Mouse (Mus musculus): ENCODE measurements around the gene Gm38655. TPM values are rescaled to one million over a fixed set of nuclear protein-coding genes. Genes with fewer than 3 reads are reported as not detected.
A peak's percentile ranks its signal among the peaks of the same experiment; 100 is the strongest.

Gm38655 gene
- polyA plus RNA-seq, 1 experiment, result not detected

GRCm38 (mm10) chr17:25183232-25183631 lies 8.0 kb upstream of the Gm38655 start:
- peaks cover 10% of the 10 kb centered on the region; the same call in 1 of the 2 replicates for H3K4me1 ChIP-seq (ENCODE audit: control insufficient read depth, insufficient read depth, low read length)
- no peak overlapping the region for H3K4me3 ChIP-seq (ENCODE audit: insufficient read depth, low read length)
- H3K27ac ChIP-seq (ENCODE audit: insufficient read depth, low read depth, low read length), result no peak overlapping the region
- TF ChIP-seq CTCF (IDR thresholded peaks at IDR 0.05; ENCODE audit: low read depth, low read length) (no peak), POLR2A (IDR thresholded peaks at IDR 0.05; ENCODE audit: borderline replicate concordance, low read depth, low read length) (no peak)

GRCm38 (mm10) chr17:25172558-25172957 lies 2.7 kb downstream of the Gm38655 start:
- H3K4me3 ChIP-seq (ENCODE audit: insufficient read depth, low read length), result no peak overlapping the region
- H3K27ac ChIP-seq (ENCODE audit: insufficient read depth, low read depth, low read length), result no peak overlapping the region
- no peak for TF ChIP-seq CTCF (IDR thresholded peaks at IDR 0.05; ENCODE audit: low read depth, low read length)
- no peak for TF ChIP-seq POLR2A (IDR thresholded peaks at IDR 0.05; ENCODE audit: borderline replicate concordance, low read depth, low read length)
- H3K4me1 ChIP-seq (ENCODE audit: control insufficient read depth, insufficient read depth, low read length), result no peaks in the 10 kb centered on the region

- Histone ChIP-seq H3K4me3 (ENCODE audit: insufficient read depth, low read length) (no peak overlapping the region), H3K27ac (ENCODE audit: insufficient read depth, low read depth, low read length) (no peak overlapping the region), H3K4me1 (ENCODE audit: control insufficient read depth, insufficient read depth, low read length) (no peaks in the 10 kb centered on the region)
- TF ChIP-seq POLR2A (IDR thresholded peaks at IDR 0.05; ENCODE audit: borderline replicate concordance, low read depth, low read length), result no peak
- TF ChIP-seq CTCF (IDR thresholded peaks at IDR 0.05; ENCODE audit: low read depth, low read length), result no peak
Measured at GRCm38 (mm10) chr17:25169706-25170105, 5.6 kb downstream of the Gm38655 start.

- H3K4me1 ChIP-seq (ENCODE audit: control insufficient read depth, insufficient read depth, low read length), result no peaks in the 10 kb centered on the region
- H3K27ac ChIP-seq (ENCODE audit: insufficient read depth, low read depth, low read length), result no peak overlapping the region
- H3K4me3 ChIP-seq (ENCODE audit: insufficient read depth, low read length), result no peak overlapping the region
- TF ChIP-seq POLR2A (IDR thresholded peaks at IDR 0.05; ENCODE audit: borderline replicate concordance, low read depth, low read length), result no peak
- no peak for TF ChIP-seq CTCF (IDR thresholded peaks at IDR 0.05; ENCODE audit: low read depth, low read length)
Measured at GRCm38 (mm10) chr17:25165970-25166671, 9.2 kb downstream of the Gm38655 start.

GRCm38 (mm10) chr17:25164770-25165169 lies 10.5 kb downstream of the Gm38655 start:
- no peak overlapping the region for H3K4me3 ChIP-seq (ENCODE audit: insufficient read depth, low read length)
- no peak for TF ChIP-seq CTCF (IDR thresholded peaks at IDR 0.05; ENCODE audit: low read depth, low read length)
- H3K27ac ChIP-seq (ENCODE audit: insufficient read depth, low read depth, low read length), result no peak overlapping the region
- no peaks in the 10 kb centered on the region for H3K4me1 ChIP-seq (ENCODE audit: control insufficient read depth, insufficient read depth, low read length)

- Histone ChIP-seq H3K4me3 (ENCODE audit: insufficient read depth, low read length) (no peak overlapping the region), H3K4me1 (ENCODE audit: control insufficient read depth, insufficient read depth, low read length) (no peaks in the 10 kb centered on the region), H3K27ac (ENCODE audit: insufficient read depth, low read depth, low read length) (no peak overlapping the region)
- TF ChIP-seq CTCF (IDR thresholded peaks at IDR 0.05; ENCODE audit: low read depth, low read length), result no peak
- no peak for TF ChIP-seq POLR2A (IDR thresholded peaks at IDR 0.05; ENCODE audit: borderline replicate concordance, low read depth, low read length)
Measured at GRCm38 (mm10) chr17:25163387-25163786, 11.9 kb downstream of the Gm38655 start.

- Histone ChIP-seq H3K27ac (ENCODE audit: insufficient read depth, low read depth, low read length) (no peak within 1 kb of the TSS), H3K4me1 (ENCODE audit: control insufficient read depth, insufficient read depth, low read length) (no peaks in the 10 kb centered on the region), H3K4me3 (ENCODE audit: insufficient read depth, low read length) (no peak within 1 kb of the TSS)
- TF ChIP-seq POLR2A (IDR thresholded peaks at IDR 0.05; ENCODE audit: borderline replicate concordance, low read depth, low read length) (no peak), CTCF (IDR thresholded peaks at IDR 0.05; ENCODE audit: low read depth, low read length) (no peak)
Measured at GRCm38 (mm10) chr17:25162161-25162560, 13.1 kb downstream of the Gm38655 start, which contains the start of gene Ccdc154. TSS of gene Ccdc154 (plus strand) at chr17:25162461.

GRCm38 (mm10) chr17:25139960-25140359 lies 35.3 kb downstream of the Gm38655 start:
- Histone ChIP-seq H3K27ac (ENCODE audit: insufficient read depth, low read depth, low read length) (peak overlapping the region; percentile 20; the same call in 1 of the 2 replicates), H3K4me1 (ENCODE audit: control insufficient read depth, insufficient read depth, low read length) (peaks cover 54% of the 10 kb centered on the region)
- TF ChIP-seq POLR2A (IDR thresholded peaks at IDR 0.05; ENCODE audit: borderline replicate concordance, low read depth, low read length), result no peak

GRCm38 (mm10) chr17:25138803-25139202 lies 36.5 kb downstream of the Gm38655 start:
- peaks cover 54% of the 10 kb centered on the region for H3K4me1 ChIP-seq (ENCODE audit: control insufficient read depth, insufficient read depth, low read length)
- peak overlapping the region; percentile 52 for H3K27ac ChIP-seq (ENCODE audit: insufficient read depth, low read depth, low read length)
- H3K4me3 ChIP-seq (ENCODE audit: insufficient read depth, low read length), result peak overlapping the region; percentile 22; the same call in 1 of the 2 replicates
- no peak for TF ChIP-seq POLR2A (IDR thresholded peaks at IDR 0.05; ENCODE audit: borderline replicate concordance, low read depth, low read length)
- no peak for TF ChIP-seq CTCF (IDR thresholded peaks at IDR 0.05; ENCODE audit: low read depth, low read length)

More at GRCm38 (mm10) chr17:25139960-25140359, 35.3 kb downstream of the Gm38655 start:
- H3K4me3 ChIP-seq (ENCODE audit: insufficient read depth, low read length), result peak overlapping the region; percentile 9; the same call in 1 of the 2 replicates

GRCm38 (mm10) chr17:25135622-25136021 lies 39.6 kb downstream of the Gm38655 start:
- H3K4me1 ChIP-seq (ENCODE audit: control insufficient read depth, insufficient read depth, low read length), result peaks cover 32% of the 10 kb centered on the region
- H3K27ac ChIP-seq (ENCODE audit: insufficient read depth, low read depth, low read length), result peak overlapping the region; percentile 86
- TF ChIP-seq POLR2A (IDR thresholded peaks at IDR 0.05; ENCODE audit: borderline replicate concordance, low read depth, low read length), result no peak
- no peak for TF ChIP-seq CTCF (IDR thresholded peaks at IDR 0.05; ENCODE audit: low read depth, low read length)
- H3K4me3 ChIP-seq (ENCODE audit: insufficient read depth, low read length), result peak overlapping the region; percentile 70

Data from bone marrow macrophage, adult 2 months (primary cell).